Mouse (Mus musculus) stomach, embryonic 14.5 days (tissue): Measurements from ENCODE around the gene Stam2. TPM values are rescaled to one million over a fixed set of nuclear protein-coding genes. Genes with fewer than 3 reads are reported as not detected.

Experiments
- ATAC-seq: fragments of 200-750 bp; cut with Nextera tagmentation; 2 replicates; pipeline ENCODE4 v1.8.0; 2017; ENCODE audit warnings: low read depth, moderate TSS enrichment; ENCODE audit not compliant: insufficient number of reproducible peaks, insufficient read depth, low FRiP score
- H3K27ac ChIP-seq: fragments of 300-500 bp; sonication (generic); 2 replicates; pipeline ENCODE4 v1.5.1; 2014; ENCODE audit warnings: mild to moderate bottlenecking, low read length, moderate library complexity, mixed read lengths
- H3K27me3 ChIP-seq: fragments of 300-500 bp; sonication (generic); 2 replicates; pipeline ENCODE4 v1.6.1; 2014; ENCODE audit warnings: low read length, control low read depth, mixed read lengths; ENCODE audit not compliant: control insufficient read depth, insufficient read depth
- H3K36me3 ChIP-seq: fragments of 300-500 bp; sonication (generic); 2 replicates; pipeline ENCODE4 v1.6.1; 2014; ENCODE audit warnings: mild to moderate bottlenecking, control low read depth, low read length, moderate library complexity, mixed read lengths; ENCODE audit not compliant: control insufficient read depth, insufficient read depth
- H3K4me1 ChIP-seq: fragments of 300-500 bp; sonication (generic); 2 replicates; pipeline ENCODE4 v1.6.1; 2014; ENCODE audit warnings: low read length, control low read depth, mixed read lengths; ENCODE audit not compliant: control insufficient read depth, insufficient read depth
- H3K4me2 ChIP-seq: fragments of 300-500 bp; sonication (generic); replicated peaks from 2 replicates; pipeline ENCODE4 v1.6.1; 2014; ENCODE audit warnings: low read depth, low read length, control low read depth
- H3K4me3 ChIP-seq: fragments of 300-500 bp; sonication (generic); 2 replicates; pipeline ENCODE4 v1.5.1; 2014; ENCODE audit warnings: low read depth, low read length, control low read depth
- H3K9ac ChIP-seq: fragments of 300-500 bp; sonication (generic); replicated peaks from 2 replicates; pipeline ENCODE4 v1.6.1; 2014; ENCODE audit warnings: low read depth, mild to moderate bottlenecking, control low read depth, low read length, moderate library complexity, mixed read lengths
- H3K9me3 ChIP-seq: fragments of 300-500 bp; sonication (generic); 2 replicates; pipeline ENCODE4 v1.6.1; 2016; ENCODE audit warnings: low read depth, low read length, control low read depth; ENCODE audit not compliant: control insufficient read depth
- WGBS: fragments of 180-500 bp; shearing (Covaris S2); extraction: QIAGEN DNeasy Blood & Tissue Kit; methylation state at CpG from one replicate; pipeline ENCODE4 v1.1.7; 2014; 5-methylcytosine and 5-hydroxymethylcytosine counted together
- polyA plus RNA-seq: library from polyadenylated mRNA; unstranded; fragments of >200 nt; fragmentation: Nextera tagmentation; extraction: Ambion mirVana; gene quantifications from 2 replicates; pipeline ENCODE4 v1.2.1, GENCODE M21; 2014

Stam2 gene
- polyA plus RNA-seq, 1 experiment from 2014 or later: 40.8 TPM

- Histone ChIP-seq H3K4me2 (peak overlapping the region; percentile 98; the same call in 1 of the 2 replicates), H3K27ac (no peak overlapping the region), H3K4me1 (0 out of 2 replicates have a peak, but pooled peaks cover 3% of the 10 kb centered on the region), H3K9me3 (no peaks in the 10 kb centered on the region), H3K36me3 (no peaks in the 10 kb centered on the region), H3K9ac (no peak overlapping the region), H3K27me3 (0 out of 2 replicates have a peak, but pooled peaks cover 4% of the 10 kb centered on the region), H3K4me3 (peak overlapping the region; percentile 67; the same call in 1 of the 2 replicates)
- 13% methylated on average over 6 of the region's 6 CpGs for WGBS
- ATAC-seq: no peak
Measured at GRCm38 (mm10) chr2:52676913-52677303, 65.2 kb downstream of the Stam2 start.

DNA sequence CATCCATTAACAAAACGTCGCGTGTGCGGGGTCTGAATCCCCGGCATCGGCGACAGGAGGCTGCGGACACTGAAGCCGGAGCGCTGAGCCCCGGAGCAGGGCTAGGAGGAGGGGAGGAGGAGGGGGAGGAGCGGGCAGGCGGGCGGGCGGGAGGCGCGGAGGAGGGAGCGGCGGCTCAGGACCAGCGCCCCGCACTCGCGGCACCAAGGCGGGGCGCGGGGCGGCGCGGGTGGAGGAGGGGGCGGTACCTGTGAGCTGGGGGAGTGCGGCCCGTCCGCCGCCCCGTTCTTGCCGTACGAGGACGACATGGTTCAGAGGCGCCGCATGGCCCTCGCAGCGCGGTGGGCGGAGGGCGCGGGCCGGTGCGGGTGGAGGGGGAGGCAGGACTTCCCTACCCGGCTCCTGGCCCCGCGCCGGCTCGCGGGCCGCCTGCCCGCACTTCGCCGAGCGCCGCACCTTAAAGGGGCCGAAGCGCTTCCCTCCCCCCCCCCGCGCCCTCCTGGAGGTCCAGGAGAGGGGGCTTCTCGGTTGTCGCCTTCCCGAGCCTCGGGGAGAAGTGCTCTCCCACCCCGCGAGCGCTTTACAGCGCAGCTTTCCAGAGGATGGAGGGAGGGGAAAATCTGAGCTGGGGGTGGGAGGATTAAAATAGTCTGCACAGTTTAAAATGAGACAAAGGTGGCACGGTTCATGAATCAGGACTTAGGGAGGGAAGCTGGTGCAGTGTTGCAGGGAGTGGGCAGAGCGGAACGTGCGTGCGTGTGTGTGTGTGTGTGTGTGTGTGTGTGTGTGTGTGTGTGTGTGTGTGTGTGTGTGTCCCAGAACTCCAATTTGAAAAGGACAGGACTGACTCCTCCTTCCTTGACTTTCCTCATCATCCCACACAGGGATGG is 65.8 kb downstream of the Stam2 start, which contains the start of gene Cacnb4:
Gene Cacnb4, minus strand, starts transcription at position 809 of the 890 bp plus-strand sequence.
- Histone ChIP-seq H3K9ac (peak within 1 kb of the TSS; percentile 48), H3K4me1 (0 out of 2 replicates have a peak, but pooled peaks cover 3% of the 10 kb centered on the region), H3K27me3 (0 out of 2 replicates have a peak, but pooled peaks cover 4% of the 10 kb centered on the region), H3K27ac (no peak within 1 kb of the TSS), H3K4me2 (peak within 1 kb of the TSS; percentile 98), H3K4me3 (peak within 1 kb of the TSS; percentile 67), H3K9me3 (no peaks in the 10 kb centered on the region), H3K36me3 (no peaks in the 10 kb centered on the region)
- 1% methylated on average over 56 of the region's 77 CpGs for whole genome bisulfite sequencing
- ATAC-seq: peak; percentile 86

- Histone ChIP-seq H3K27me3 (0 out of 2 replicates have a peak, but pooled peaks cover 4% of the 10 kb centered on the region), H3K9ac (peak overlapping the region; percentile 48), H3K4me2 (peak overlapping the region; percentile 98), H3K4me1 (0 out of 2 replicates have a peak, but pooled peaks cover 3% of the 10 kb centered on the region), H3K4me3 (peak overlapping the region; percentile 67), H3K36me3 (no peaks in the 10 kb centered on the region), H3K9me3 (no peaks in the 10 kb centered on the region), H3K27ac (no peak overlapping the region)
- WGBS: under 1% methylated on average over 36 of the region's 42 CpGs
- peak; percentile 17 for ATAC-seq
Measured at GRCm38 (mm10) chr2:52675278-52675987, 66.6 kb downstream of the Stam2 start.

DNA sequence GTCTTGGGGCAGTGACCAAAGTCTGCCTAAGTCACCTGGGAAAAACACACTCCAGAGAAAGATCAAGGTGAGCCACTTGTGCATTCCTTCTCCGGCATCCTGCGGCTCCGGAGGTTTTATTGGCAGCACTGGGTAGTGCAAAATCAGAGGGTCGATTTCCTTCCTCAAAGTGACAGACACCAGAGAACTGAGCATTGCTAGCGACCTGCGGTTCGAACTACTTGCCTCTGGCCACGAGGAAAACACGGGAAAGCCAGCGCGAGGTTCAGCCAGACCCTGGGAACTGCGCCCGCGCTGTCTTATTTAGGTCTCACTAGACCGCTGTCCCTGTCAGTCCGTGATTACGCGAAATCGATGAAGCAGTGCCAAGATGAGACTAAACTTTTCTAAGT is 67.2 kb downstream of the Stam2 start:
- 2% methylated on average over 19 of the region's 19 CpGs for WGBS

DNA sequence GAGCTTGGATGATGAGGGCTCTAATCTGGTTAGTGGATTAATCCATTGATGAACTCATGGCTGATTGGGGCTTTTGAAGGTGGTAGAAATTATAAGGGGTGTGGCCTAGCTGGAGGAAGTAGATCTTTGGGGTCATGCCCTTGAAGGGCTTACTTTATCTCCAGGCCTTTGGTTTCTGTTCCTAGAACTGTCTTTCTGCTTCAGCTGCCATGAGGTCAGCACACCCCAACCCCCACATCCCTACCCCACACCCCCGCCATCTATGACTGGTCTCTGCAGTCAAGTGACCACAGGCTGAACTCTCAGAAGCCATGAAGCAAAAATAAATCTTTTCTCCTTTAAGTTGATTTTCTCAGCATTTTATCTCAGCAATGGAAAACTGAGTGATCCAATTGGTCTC is 68.9 kb downstream of the Stam2 start:
- H3K36me3 ChIP-seq: no peaks in the 10 kb centered on the region
- 70% methylated on average over 1 of the region's 1 CpGs for WGBS
- H3K4me3 ChIP-seq: no peak overlapping the region
- no peak for ATAC-seq
- no peak overlapping the region for H3K4me2 ChIP-seq
- H3K9ac ChIP-seq: no peak overlapping the region
- no peak overlapping the region for H3K27ac ChIP-seq
- no peaks in the 10 kb centered on the region for H3K9me3 ChIP-seq
- H3K27me3 ChIP-seq: 0 out of 2 replicates have a peak, but pooled peaks cover 4% of the 10 kb centered on the region
- H3K4me1 ChIP-seq: 0 out of 2 replicates have a peak, but pooled peaks cover 3% of the 10 kb centered on the region

More for the DNA sequence above, 67.2 kb downstream of the Stam2 start:
- no peaks in the 10 kb centered on the region for H3K9me3 ChIP-seq
- ATAC-seq: no peak
- no peak overlapping the region for H3K27ac ChIP-seq
- 0 out of 2 replicates have a peak, but pooled peaks cover 4% of the 10 kb centered on the region for H3K27me3 ChIP-seq
- no peaks in the 10 kb centered on the region for H3K36me3 ChIP-seq
- 0 out of 2 replicates have a peak, but pooled peaks cover 3% of the 10 kb centered on the region for H3K4me1 ChIP-seq
- peak overlapping the region; percentile 98 for H3K4me2 ChIP-seq
- no peak overlapping the region for H3K9ac ChIP-seq
- H3K4me3 ChIP-seq: peak overlapping the region; percentile 67

DNA sequence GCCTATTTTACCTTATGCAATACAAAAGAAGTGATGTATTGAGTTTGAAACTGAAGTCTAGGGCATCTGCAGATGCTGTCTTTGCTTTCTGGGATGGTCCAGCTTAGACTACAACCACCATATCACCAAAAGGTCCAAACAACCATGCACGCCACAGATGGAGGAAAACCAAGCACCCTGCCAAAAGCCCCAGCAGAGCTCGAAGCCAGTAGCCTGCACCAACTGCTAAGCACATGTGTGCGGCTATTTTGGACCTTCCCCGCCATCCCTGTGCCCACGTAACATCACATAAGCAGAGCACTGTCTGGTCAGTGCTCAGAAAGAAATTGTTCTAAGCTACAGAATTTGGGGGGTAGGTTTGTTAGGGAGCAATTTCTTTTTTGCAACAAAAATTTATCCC is 71.3 kb downstream of the Stam2 start:
- Histone ChIP-seq H3K27ac (no peak overlapping the region), H3K27me3 (0 out of 2 replicates have a peak, but pooled peaks cover 4% of the 10 kb centered on the region), H3K36me3 (no peaks in the 10 kb centered on the region), H3K4me3 (no peak overlapping the region), H3K4me1 (no peaks in the 10 kb centered on the region), H3K9ac (no peak overlapping the region), H3K9me3 (no peaks in the 10 kb centered on the region), H3K4me2 (no peak overlapping the region)
- 88% methylated on average over 5 of the region's 5 CpGs for WGBS
- ATAC-seq: no peak

DNA sequence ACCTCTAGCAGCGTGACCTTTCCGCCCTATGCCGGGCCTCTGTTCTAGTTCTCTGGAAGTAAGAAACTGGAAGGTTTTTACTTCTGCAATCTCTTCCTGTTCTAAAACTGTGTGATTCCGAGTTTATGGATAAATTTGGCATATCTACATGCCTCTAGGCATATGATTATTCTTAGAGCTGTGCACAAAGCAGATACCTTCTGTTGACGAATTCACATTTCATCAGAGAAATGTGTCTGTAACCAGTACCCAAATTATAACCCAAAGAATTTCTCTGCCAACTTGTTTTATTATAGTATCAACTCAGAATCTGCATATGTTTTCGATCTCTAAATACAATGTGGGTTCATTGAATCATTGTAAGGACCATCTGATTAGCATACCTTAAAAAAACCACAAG is 73.6 kb downstream of the Stam2 start:
- Histone ChIP-seq H3K9me3 (no peaks in the 10 kb centered on the region), H3K27me3 (no peaks in the 10 kb centered on the region), H3K4me1 (no peaks in the 10 kb centered on the region), H3K27ac (no peak overlapping the region), H3K4me3 (no peak overlapping the region), H3K9ac (no peak overlapping the region), H3K36me3 (no peaks in the 10 kb centered on the region), H3K4me2 (no peak overlapping the region)
- ATAC-seq: no peak
- 86% methylated on average over 6 of the region's 6 CpGs for WGBS

GRCm38 (mm10) chr2:52656722-52657121 is 85.4 kb downstream of the Stam2 start:
- no peaks in the 10 kb centered on the region for H3K36me3 ChIP-seq
- no peaks in the 10 kb centered on the region for H3K9me3 ChIP-seq
- ATAC-seq: no peak
- no peak overlapping the region for H3K4me3 ChIP-seq
- no peaks in the 10 kb centered on the region for H3K4me1 ChIP-seq
- WGBS: 85% methylated on average over 5 of the region's 5 CpGs
- no peaks in the 10 kb centered on the region for H3K27me3 ChIP-seq
- H3K4me2 ChIP-seq: no peak overlapping the region
- no peak overlapping the region for H3K27ac ChIP-seq
- H3K9ac ChIP-seq: no peak overlapping the region
